Mouse (Mus musculus) heart, postnatal 36 days (tissue): ENCODE results near the gene Stap1. TPM values are rescaled to one million over a fixed set of nuclear protein-coding genes. Genes with fewer than 3 reads are reported as not detected.

Source experiments
- DNase-seq, 2 experiments: peaks; one replicate each; pipeline ENCODE4 v3.0.0; 2021 to 2022
- intact Hi-C: fragments of 180-260 bp; cut with DNase I; formaldehyde crosslinking; loops from one replicate; pipeline ENCODE4 v1.15.1; 2025
- total RNA-seq, 2 experiments: library from RNA; stranded (reverse); gene quantifications; 2 replicates each; pipeline ENCODE4 v1.2.3; 2021

Gene Stap1
- under 1 TPM; 0.14 to 0.76 TPM for total RNA-seq

DNA sequence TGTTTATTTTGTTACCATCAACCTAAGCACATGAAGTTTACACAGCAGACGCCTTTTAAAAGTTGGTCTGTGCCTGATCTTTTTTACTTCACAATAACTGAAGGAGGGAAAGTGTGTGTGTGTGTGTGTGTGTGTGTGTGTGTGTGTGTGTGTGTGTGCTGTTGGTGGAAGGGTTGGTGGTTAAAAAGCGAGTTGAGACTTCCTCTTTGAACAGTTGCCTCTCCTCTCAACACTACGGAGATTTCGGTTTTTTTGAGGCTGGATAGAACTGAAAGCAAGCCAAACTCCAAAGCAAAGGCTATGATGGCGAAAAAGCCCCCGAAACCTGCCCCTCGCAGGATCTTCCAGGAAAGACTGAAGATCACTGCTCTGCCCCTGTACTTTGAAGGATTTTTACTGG is at the start of gene Stap1:
Gene Stap1, plus strand, starts transcription at position 209 of the 400 bp plus-strand sequence.
- intact Hi-C loops = no loop called here
- peak in 1 of 2 experiments; percentile 9 for DNase-seq

DNA sequence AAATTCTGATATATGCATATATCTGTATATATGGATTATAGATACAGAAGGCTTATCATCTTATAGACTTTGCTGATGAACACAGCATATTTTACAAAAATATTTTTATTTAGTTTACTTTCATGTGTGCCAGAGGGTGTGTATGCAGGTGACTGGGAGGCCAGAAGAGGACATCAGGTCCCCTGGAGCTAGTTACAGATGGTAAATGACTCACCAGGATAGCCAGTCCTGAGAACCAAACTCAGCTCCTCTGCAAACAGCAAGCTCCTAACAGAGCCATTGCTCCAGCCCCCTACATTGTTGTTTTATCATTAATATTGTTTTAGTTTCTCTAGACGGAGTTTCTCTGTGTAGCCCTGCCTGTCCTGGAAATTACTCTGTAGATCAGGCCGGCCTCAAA is 41.7 kb upstream of the Stap1 start:
- DNase-seq = no peak
- intact Hi-C loops = no loop called here

DNA sequence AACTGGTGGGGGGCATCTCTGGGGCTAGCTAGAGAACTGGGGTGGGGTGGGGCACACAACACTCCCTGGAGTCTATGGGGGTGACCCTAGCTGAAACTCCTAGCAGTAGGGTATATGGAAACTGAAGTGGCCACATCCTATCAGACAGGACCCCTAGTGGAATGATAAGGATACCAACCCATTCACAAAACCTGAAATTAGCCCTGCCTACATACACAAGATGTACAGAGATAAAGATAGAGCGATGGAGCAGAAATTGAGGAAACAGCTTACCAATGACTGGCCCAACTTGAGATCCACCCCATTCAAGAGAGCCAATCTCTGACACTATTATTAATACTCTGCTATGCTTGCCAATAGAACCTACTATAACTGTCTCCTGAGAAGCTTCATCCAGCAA is 8.0 kb upstream of the Stap1 start:
- no peak for DNase-seq
- intact Hi-C loops = loop anchor here (10.0 kb wide), 2 partner anchors 351 to 741 kb away; partner anchors contain the start of gene Ythdc1

DNA sequence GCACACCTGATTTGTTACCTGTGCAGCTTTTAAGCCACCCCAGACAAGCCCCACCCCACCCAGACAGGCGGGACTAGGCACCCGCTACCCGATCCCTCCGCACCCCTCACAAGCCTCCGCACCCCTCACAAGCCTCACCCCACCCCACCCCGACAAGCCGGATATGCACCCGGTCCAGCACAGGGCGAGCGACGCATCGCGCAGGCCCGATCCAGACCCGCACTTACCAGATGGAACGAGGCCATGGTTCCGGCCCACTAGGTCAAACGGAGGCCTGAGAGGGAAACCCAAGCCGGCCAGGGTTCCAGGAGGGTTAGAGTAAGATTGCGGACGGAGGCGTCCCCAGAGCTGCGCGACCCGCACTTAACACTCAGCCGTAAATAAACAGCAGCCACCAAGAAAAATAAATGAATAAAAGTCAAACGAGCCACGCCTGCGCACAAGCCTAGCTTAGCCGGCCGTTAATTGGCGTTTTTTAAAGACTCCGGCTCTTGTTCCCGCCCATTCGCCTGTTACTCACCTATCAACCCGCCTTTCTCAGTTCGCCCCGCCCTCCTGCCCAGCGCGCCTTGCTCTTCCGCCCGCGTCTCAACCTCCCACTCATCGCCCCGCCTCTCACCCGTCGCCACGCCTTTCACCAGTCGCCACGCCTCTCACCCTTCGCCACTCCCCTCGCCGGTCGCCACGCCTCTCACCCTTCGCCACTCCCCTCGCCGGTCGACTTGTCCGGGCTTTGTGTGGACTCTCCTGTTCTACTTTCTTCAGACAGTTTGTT is 6.3 kb upstream of the Stap1 start, which contains the start of gene Cenpc1:
Gene Cenpc1, minus strand, starts transcription at position 483 of the 775 bp plus-strand sequence.
- DNase-seq = peak; percentile 96
- intact Hi-C loops = loop anchor here (5.0 to 10.0 kb wide), 4 partner anchors 52 to 740 kb away; partner anchors contain the start of gene Ythdc1

DNA sequence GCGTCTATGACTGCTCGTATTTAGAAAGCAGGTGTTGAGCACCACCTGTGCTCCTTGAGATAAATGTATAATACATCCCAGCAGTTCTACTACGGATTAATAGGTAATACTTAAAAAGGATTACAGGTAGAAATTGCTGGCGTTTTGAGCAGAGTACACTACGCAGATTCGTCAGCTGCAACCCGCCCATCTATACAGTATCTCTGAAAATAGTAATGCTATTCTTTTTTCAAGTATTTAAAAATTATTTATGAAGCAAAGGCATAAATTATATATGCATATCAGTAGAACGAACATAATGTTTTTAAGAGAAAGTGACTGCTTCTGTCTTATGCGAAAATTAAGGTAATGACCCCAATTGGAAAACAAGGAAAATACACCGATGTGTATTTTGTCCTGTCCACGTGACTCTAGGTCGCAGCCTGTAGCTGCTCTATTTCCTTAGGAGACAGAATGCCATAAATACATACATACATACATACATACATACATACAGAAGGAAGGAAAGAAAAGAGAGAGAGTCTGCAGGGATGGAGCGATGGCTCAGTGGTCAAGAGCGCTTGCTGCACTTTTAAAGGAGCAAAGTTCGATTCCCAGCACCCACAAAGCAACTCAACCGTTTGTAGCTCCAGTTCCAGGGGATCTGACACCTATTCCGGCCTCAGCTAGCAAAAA is 5.5 kb upstream of the Stap1 start:
- intact Hi-C loops = loop anchor here (1.0 to 10.0 kb wide), 5 partner anchors 51 to 739 kb away; partner anchors contain the start of genes Uba6 and Ythdc1

DNA sequence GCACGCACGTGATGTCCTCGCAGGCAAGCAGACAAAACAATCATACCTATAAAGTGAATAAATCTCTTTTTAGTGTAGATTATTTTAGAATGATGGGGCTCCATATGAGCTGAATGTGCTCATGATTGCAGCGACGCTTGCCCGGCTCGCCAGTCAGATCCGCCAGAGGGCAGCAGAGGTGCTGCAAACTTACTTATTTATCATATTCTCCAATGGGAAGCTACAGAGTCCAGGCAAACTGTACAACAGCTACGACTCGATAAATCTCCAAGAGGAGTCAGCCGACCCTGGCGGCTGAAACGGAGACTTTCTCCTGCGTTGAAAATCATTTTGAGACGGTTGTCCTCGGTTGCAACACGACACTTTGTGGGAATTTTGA is 5.0 kb upstream of the Stap1 start:
- intact Hi-C loops = loop anchor here (1.0 to 10.0 kb wide), 5 partner anchors 51 to 738 kb away; partner anchors contain the start of genes Uba6 and Ythdc1
- peak; percentile 86 to 92 for DNase-seq

More for the DNA sequence above, 5.5 kb upstream of the Stap1 start:
- DNase-seq = no peak

DNA sequence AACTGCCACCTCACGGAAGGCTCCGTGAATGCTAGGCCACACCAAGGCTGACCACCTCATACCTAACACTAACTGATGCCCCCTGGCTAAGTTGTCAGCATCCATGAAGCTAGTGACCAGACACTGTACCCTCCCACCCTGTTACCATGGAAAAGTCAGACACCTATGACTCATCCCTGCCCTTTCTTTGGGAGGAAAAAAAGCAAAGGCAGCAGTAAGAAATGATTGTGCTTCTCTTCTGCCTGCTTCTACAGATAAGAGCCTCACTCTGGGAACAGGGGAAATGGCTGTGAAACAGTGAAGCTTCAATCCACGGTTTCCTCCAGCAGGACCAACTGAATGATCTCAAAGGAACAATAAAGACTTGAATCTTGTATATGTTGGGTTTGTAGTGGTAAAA is 3.1 kb upstream of the Stap1 start:
- no peak for DNase-seq
- intact Hi-C loops = loop anchor here (5.0 to 10.0 kb wide), 4 partner anchors 49 to 736 kb away; partner anchors contain the start of gene Ythdc1

DNA sequence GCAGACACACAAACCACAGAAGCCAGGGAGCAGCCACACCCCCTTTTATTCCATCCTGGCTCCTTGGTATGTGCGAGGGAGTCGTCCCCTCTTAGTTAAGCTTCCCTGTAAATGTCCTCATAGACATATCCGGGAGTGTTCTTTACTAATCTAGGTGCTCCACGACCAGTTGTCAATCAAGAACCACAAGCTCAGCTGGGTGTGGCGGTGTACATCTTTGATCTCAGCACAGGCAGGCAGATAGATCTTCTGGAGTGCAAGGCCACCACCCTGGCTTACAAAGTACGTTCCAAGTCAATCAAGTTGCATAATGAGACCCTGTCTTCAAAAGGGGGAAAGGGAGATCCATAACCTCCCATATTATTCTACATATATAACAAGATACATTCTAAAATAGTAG is 2.4 kb upstream of the Stap1 start:
- intact Hi-C loops = loop anchor here (5.0 to 10.0 kb wide), 4 partner anchors 48 to 736 kb away; partner anchors contain the start of gene Ythdc1
- no peak for DNase-seq

DNA sequence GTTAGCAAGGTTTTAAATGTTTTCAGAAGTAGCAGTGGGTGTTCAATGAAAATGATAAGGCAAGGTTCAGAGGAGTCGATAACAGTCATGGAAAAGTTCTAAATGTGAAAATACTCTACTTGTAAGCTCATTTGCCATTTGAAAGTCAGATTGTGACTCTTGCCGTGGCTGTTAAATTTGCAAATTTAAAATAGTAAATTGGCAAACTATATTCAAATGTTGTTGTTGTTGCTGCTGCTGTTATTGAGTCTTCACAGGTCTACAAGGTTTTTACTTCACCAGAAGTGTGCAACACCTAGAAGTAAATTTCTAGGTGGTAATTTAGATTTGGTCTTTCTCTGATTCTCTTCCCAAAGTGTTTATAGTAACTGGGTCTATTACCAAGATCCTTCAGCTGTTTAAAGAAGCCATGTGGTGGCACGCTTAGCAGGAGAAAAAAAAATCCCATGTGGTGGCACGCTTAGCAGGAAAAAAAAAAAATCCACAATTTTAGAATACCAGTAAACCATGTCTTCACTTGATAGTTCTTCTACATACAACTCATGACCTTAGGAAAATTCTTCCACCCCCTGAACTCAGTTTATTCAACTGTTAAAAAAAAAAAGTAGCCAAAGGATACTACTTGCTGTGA is 1.3 kb downstream of the Stap1 start:
- intact Hi-C loops = no loop called here

DNA sequence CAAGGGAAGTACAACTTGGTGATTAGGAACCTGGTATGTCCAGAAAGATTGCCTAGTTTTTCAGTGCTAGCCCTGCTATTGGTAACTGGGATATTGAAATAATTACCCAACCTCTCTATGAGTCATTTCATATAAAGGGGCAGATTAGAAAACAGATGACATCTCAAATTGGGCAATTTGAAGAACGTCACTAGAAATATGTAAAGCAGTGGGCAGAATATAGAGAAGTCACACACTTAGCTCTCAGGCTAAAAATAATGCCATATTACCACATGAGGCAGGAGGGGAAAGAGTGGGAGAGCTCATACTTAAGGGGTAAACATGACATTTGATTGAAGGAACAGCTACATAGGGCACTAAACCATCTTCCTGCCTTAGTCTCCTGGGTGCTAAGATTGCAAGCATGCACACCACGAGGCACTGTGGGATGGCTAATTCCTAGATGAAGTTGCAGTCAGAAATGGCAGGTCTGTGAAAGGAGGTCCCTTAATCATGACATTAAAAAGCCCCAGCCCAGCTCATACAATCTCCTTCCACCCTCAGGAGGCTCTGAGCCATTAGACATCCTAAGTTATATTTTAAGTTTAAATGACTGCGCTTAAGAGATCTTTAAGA is 7.3 kb downstream of the Stap1 start:
- DNase-seq = no peak
- intact Hi-C loops = no loop called here

More for the DNA sequence above, 1.3 kb downstream of the Stap1 start:
- no peak for DNase-seq

DNA sequence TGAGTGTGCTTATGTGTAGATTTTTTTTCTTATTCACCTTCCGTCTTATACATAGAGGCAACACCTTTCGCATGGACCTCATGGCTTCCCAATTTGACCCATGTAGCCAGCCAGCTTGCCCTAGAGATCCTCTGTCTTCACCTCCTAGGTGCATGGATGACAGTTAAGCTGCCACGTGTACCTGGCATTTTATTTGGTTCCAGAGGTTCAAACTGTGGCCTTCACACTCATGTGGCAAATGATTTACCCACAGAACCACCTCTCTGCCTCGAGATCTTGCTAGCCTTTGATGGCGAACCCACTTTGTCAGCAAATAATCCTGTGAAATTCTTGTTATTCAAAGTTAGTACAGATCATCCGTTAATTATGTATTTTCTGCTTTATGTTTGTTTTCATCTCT is 12.4 kb downstream of the Stap1 start:
- no peak for DNase-seq
- intact Hi-C loops = no loop called here

DNA sequence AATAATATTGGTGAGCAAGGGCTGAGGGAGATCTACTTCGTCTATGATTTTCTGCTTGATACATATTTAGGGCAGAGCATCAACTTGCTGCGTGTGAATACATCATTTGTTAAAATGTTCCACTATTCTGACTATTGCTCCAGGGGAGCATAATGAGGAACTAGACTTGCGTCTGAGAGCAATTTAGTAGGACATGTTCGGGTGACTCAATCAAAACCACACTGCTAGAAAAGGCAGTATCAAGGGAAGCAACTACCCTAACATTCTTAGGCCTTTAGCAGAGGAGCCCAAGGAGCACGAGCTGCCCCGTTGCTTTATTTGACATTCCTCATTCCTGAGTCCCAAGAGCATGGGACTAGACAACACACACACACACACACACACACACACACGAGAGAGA is 13.4 kb downstream of the Stap1 start:
- no peak for DNase-seq
- intact Hi-C loops = no loop called here

DNA sequence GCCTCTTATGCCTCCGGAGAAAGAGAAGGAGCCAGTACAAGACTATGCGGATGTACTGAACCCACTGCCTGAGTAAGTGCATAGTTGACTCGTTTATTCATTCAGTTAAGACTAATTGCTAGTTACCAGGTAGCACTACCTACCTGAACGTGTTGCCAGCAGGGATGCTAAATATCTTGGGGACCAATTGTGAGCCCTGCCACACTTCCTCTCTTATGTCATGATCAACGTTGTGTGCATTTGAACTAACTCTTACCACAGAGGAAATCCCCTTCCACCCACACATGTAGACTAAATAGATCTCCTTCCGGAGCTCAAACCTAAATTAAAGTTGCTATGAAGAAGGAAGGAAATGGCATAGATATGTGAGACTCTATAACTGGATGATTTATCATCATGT is 15.2 kb downstream of the Stap1 start:
- no peak for DNase-seq
- intact Hi-C loops = no loop called here

DNA sequence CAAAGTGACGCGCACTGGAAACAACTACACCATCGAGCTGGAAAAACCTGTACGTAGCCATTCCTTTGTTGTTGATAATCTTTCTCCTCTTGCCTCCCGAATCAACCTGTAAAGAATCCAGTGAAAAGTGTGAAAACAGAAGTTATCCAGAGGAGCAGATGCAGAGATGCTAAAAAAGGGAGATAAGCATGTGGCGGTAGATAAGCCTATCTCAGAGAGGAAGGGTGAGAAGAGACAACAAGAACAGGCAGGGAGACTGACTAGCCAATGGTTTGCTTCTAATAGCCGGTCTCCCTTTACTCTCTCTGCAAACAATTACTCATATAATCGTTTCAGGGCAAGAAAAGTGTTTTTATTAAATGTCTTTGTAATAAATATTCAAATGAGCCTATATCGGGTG is 23.2 kb downstream of the Stap1 start:
- DNase-seq = no peak
- intact Hi-C loops = no loop called here

DNA sequence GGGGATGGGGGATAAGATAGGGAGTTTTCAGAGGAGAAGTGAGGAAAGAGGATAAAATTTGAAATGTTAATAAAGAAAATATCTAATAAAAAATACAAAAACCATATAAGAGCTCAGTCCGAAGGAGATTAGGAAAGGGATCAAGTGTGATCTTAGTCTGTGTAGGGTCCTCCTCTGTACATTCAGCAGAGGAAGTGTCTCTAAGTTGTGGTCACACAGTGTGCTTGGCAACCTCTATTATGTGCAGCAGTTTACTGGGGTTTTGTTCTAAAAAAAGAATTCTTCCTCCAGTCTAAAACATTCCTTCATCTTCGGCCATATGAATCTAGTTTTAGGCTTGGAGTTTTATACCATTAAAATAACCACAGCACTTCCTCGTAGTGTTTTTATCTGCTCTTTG is 27.4 kb downstream of the Stap1 start:
- intact Hi-C loops = no loop called here
- DNase-seq = no peak

DNA sequence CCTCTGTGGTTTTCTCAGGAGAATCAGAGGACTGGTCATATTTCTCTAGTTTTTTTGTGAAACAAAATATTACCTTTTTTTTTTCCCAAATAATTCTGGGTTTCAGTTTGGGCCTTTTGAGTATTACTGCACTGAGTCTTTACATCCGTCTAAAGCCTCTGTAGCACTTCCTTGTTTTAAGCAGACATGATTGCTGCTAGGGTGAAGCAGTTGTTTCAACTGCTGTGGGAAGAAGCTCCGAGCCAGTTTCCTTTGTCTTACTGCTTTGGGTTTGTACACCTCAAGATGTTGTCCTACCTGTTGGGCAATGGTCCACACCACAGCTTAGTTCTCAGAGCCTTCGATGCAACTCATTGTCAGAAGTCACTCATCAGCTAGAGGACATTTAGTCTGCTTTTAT is 29.1 kb downstream of the Stap1 start:
- intact Hi-C loops = no loop called here
- DNase-seq = no peak

DNA sequence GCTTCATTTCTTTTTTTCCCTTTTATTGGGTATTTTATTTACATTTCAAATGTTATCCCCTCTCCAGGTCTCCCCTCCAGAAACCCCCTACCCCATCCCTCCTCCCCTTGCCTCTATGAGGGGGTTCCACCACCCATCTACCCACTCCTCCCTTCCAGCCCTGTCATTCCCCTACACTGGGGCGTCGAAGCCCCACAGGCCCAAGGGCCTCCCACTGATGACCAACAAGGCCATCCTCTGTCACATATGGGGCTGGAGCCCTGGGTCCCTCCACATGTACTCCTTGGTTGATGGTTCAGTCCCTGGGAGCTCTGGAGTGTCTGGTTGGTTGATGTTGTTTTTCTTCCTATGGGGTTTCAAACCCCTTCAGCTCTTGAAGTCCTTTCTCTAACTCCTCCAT is 30.6 kb downstream of the Stap1 start:
- no peak for DNase-seq
- intact Hi-C loops = no loop called here

DNA sequence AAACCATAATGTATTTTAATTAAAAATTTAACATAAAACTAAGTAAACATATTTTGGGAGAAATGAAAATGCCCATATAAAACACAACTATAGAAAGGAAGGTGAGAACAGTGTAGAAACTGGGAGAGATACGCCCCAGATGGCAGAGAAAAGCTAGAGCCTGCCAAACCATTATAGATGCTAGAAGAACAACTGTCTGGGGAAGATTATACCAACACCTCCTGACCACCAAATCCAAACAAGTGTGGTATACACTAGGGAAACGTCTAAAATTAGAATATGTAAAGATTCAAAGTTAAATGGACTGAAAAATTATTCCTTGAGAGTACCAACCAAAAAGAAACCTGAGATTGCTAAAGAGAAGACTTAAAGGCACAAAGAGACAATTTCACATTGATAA is 35.1 kb downstream of the Stap1 start:
- intact Hi-C loops = no loop called here
- DNase-seq = no peak

DNA sequence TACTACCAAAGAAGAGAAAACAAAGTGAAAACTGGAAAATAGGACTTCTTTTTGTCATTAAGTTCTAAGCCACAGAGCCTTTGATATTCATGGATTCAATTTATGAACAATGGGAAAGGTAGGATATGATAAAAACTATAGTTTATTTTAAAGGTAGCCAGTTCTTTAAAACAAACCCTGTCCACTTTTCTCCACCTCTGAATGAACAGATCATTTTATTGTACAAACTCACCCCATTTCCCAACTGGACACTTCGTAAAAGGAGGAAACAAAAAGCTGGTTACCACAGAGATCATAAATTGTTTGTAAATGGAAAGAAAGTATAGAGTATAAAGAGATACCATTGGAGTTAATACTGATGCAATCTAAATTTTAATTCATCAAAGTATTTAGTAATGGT is 39.5 kb downstream of the Stap1 start:
- intact Hi-C loops = no loop called here
- no peak for DNase-seq

DNA sequence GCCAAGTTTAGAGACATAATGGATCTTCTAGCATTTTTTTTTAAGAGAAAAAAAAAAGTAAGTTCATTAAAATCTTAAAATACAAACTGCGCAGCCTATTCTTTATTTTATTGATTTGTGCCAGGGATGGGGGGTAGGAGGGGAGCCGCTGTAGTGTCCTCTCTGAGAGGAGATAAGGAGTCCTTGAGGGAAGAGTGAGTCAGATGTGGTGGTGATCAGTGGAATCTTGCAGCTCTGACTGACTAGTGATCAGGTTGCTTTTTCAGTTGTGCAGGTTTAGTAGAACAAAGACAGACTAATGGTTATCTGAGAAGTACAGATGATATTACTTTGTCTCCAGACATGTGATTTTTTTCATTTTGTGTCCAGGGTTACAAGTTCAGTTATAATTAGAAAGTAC is 41.5 kb downstream of the Stap1 start:
- intact Hi-C loops = no loop called here
- no peak for DNase-seq

DNA sequence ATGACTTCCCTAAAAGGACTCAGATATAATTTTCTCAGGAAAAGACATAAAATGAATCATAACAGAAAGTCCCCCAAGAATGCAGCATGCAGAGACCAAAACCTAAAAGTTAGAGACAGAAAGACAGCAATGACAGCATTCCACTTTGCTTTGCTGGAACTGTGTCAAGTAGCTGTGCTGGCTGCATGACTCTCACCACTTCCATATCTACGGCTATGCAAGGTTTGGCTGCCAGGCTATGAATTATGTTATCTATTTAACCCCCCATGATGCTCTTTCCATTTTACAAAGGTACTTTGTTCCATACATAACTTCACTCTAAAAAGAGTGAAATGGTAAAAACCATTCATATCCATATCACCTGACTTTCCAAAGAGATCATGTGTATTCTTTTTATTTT is 42.5 kb downstream of the Stap1 start:
- intact Hi-C loops = no loop called here
- DNase-seq = no peak
